Mouse (Mus musculus) embryonic facial prominence, embryonic 11.5 days (tissue): Measurements from ENCODE around the gene Fxyd6. TPM values are rescaled to one million over a fixed set of nuclear protein-coding genes. Genes with fewer than 3 reads are reported as not detected.

Experiments
- ATAC-seq: fragments of 200-750 bp; cut with Nextera tagmentation; replicated peaks from 2 replicates; pipeline ENCODE4 v1.8.0; 2017; ENCODE audit warnings: low read depth; ENCODE audit not compliant: insufficient number of reproducible peaks, low FRiP score, low TSS enrichment
- DNase-seq: peaks from one replicate; pipeline ENCODE4 v3.0.0-alpha.2; 2015; ENCODE audit warnings: low spot score
- H3K27ac ChIP-seq: fragments of 300-500 bp; sonication (generic); replicated peaks from 2 replicates; pipeline ENCODE4 v1.5.1; 2014; ENCODE audit warnings: mild to moderate bottlenecking, low read depth, low read length, control low read depth
- H3K27me3 ChIP-seq: fragments of 300-500 bp; sonication (generic); 2 replicates; pipeline ENCODE4 v1.6.1; 2014; ENCODE audit warnings: mild to moderate bottlenecking, low read length, moderate library complexity, mixed read lengths; ENCODE audit not compliant: control insufficient read depth, insufficient read depth
- H3K36me3 ChIP-seq: fragments of 300-500 bp; sonication (generic); replicated peaks from 2 replicates; pipeline ENCODE4 v1.6.1; 2014; ENCODE audit warnings: low read depth, mild to moderate bottlenecking, low read length, moderate library complexity, mixed read lengths; ENCODE audit not compliant: control insufficient read depth, insufficient read depth
- H3K4me1 ChIP-seq: fragments of 300-500 bp; sonication (generic); 2 replicates; pipeline ENCODE4 v1.6.1; 2014; ENCODE audit warnings: low read length, mixed read lengths; ENCODE audit not compliant: control insufficient read depth, insufficient read depth
- H3K4me2 ChIP-seq: fragments of 300-500 bp; sonication (generic); 2 replicates; pipeline ENCODE4 v1.6.1; 2014; ENCODE audit warnings: low read depth, mild to moderate bottlenecking, control low read depth, low read length, moderate library complexity
- H3K4me3 ChIP-seq: fragments of 300-500 bp; sonication (generic); 2 replicates; pipeline ENCODE4 v1.5.1; 2014; ENCODE audit warnings: low read depth, low read length, control low read depth
- H3K9ac ChIP-seq: fragments of 300-500 bp; sonication (generic); replicated peaks from 2 replicates; pipeline ENCODE4 v1.6.1; 2014; ENCODE audit warnings: mild to moderate bottlenecking, control low read depth, low read length
- H3K9me3 ChIP-seq: fragments of 300-500 bp; sonication (generic); replicated peaks from 2 replicates; pipeline ENCODE4 v1.6.1; 2016; ENCODE audit warnings: mild to moderate bottlenecking, low read length, inconsistent platforms, mixed read lengths; ENCODE audit not compliant: control insufficient read depth
- WGBS: fragments of 180-500 bp; shearing (Covaris S2); extraction: QIAGEN DNeasy Blood & Tissue Kit; methylation state at CpG from one replicate; pipeline ENCODE4 v1.1.7; 2014; 5-methylcytosine and 5-hydroxymethylcytosine counted together
- polyA plus RNA-seq: library from polyadenylated mRNA; unstranded; fragments of >200 nt; fragmentation: Nextera tagmentation; extraction: Ambion mirVana; gene quantifications from 2 replicates; pipeline ENCODE4 v1.2.1, GENCODE M21; 2014

Gene Fxyd6
- polyA plus RNA-seq, 1 experiment from 2014 or later, result 83.0 TPM

DNA sequence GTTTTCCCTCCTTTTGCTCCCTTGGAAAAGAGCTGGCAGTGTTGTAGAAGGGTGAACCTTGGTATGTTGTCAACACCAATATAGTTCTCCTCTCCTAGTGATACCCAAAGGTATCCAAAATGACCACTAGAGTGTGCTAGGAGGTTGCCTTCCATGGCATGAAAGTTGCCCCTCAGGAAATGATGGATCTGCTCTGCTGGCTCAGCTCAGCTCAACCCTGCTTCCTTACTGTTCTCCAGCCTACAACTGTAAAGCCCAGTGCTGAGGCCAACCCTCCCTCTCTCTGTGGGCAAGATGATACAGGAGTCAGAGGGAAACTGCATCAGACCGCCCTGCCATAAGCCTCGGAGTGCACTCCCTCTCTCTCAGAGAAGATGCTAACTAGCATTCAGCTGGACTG is 24.5 kb upstream of the Fxyd6 start:
- H3K36me3 ChIP-seq, result no peaks in the 10 kb centered on the region
- DNase-seq (peak; percentile 51), ATAC-seq (no peak)
- WGBS, result 62% methylated on average over 2 of the region's 2 CpGs
- no peak overlapping the region for H3K4me3 ChIP-seq
- H3K9me3 ChIP-seq, result no peaks in the 10 kb centered on the region
- H3K4me2 ChIP-seq, result no peak overlapping the region
- no peak overlapping the region for H3K27ac ChIP-seq
- H3K27me3 ChIP-seq, result no peaks in the 10 kb centered on the region
- H3K9ac ChIP-seq, result no peak overlapping the region
- no peaks in the 10 kb centered on the region for H3K4me1 ChIP-seq

DNA sequence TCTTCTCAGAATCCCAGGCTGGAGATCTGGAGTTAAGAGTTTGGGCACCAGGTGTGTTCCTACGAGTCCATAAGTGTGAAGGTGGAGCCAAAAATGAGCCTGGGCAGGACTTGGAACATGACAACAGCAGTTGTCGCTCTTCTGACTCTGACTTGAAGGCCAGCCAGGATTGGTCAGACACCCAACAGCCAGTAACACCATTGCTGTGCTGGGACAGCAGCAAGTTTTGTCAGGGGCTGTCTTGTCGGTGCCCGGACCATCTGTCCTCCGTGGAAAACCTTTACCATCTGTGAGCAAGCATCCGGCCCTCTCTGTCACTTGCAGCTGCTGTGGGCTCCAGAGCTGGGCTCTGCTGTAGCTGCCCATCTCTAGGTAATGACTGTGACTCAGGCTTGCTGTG is 23.7 kb upstream of the Fxyd6 start:
- Histone ChIP-seq H3K27ac (no peak overlapping the region), H3K4me1 (no peaks in the 10 kb centered on the region), H3K4me2 (no peak overlapping the region), H3K9ac (no peak overlapping the region), H3K9me3 (no peaks in the 10 kb centered on the region), H3K4me3 (no peak overlapping the region), H3K27me3 (no peaks in the 10 kb centered on the region), H3K36me3 (no peaks in the 10 kb centered on the region)
- DNase-seq, result no peak
- ATAC-seq, result no peak
- 78% methylated on average over 6 of the region's 6 CpGs for WGBS

DNA sequence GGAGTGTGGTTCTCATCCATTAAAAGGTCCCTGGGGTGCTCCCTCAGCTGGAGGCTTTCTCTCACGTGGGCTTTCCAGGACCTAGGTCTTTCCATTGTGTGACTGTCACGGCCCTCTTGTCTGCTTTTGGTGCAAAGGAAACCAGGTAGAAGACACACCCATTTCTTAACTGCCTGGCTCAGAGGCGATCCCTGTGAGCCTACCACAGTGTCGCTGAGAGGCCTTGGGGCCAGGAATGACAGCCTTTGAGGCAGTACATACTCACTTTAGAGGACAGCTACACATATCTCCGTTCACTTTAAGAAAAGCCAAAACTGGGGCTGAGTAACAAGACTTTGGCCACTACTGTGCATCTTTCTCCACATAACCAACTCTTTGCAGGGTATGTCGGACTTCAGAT is 21.4 kb upstream of the Fxyd6 start:
- ATAC-seq (no peak), DNase-seq (no peak)
- Histone ChIP-seq H3K27me3 (no peaks in the 10 kb centered on the region), H3K4me3 (no peak overlapping the region), H3K4me1 (no peaks in the 10 kb centered on the region), H3K9me3 (no peaks in the 10 kb centered on the region), H3K9ac (no peak overlapping the region), H3K36me3 (no peaks in the 10 kb centered on the region), H3K27ac (no peak overlapping the region), H3K4me2 (no peak overlapping the region)
- WGBS, result 84% methylated on average over 6 of the region's 6 CpGs

DNA sequence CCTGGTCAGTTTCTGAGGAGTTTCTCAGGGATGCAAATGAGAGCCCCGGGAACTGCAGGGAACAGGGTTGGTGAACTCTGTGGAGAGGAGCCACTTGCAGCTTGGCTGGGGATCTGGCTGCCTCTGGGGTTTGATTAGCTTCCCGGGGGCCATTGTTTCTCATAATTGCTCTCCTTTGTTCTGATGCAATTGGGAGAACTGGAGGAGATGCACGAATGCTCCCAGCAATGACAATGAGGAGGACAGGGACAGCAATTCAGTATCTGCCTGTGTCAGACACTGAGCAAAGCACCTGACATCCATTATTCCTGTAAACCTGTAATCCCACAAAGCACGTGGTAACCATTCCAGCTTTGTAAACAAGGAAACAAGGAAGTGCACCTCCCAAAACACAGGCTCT is 20.8 kb upstream of the Fxyd6 start:
- Histone ChIP-seq H3K4me2 (no peak overlapping the region), H3K4me1 (no peaks in the 10 kb centered on the region), H3K4me3 (no peak overlapping the region), H3K36me3 (no peaks in the 10 kb centered on the region), H3K27ac (no peak overlapping the region), H3K9me3 (no peaks in the 10 kb centered on the region), H3K27me3 (no peaks in the 10 kb centered on the region), H3K9ac (no peak overlapping the region)
- DNase-seq, result no peak
- no peak for ATAC-seq
- WGBS, result 24% methylated on average over 4 of the region's 4 CpGs

DNA sequence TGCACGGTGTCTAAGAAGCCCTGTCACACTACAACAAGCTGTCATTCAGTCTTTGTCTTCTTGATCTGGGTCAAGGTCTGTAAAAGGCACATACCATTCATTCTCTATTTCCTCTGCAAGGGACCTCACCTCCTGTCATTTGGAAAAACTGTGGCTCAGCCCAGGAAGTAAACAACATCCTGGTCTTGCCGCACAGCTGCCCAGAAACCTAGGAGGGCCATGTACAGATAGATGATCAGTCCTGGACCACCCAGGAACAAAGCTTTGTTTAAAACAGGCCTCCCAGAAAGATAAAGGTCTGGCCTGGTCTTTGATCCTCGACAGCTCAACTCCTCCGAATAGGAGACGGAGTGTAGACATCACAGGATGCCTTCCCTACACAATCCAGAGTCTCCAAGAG is 20.1 kb upstream of the Fxyd6 start:
- Histone ChIP-seq H3K4me1 (no peaks in the 10 kb centered on the region), H3K27me3 (no peaks in the 10 kb centered on the region), H3K27ac (no peak overlapping the region), H3K4me2 (no peak overlapping the region), H3K4me3 (no peak overlapping the region), H3K9ac (no peak overlapping the region), H3K36me3 (no peaks in the 10 kb centered on the region), H3K9me3 (no peaks in the 10 kb centered on the region)
- ATAC-seq, result no peak
- 47% methylated on average over 5 of the region's 5 CpGs for WGBS
- no peak for DNase-seq

DNA sequence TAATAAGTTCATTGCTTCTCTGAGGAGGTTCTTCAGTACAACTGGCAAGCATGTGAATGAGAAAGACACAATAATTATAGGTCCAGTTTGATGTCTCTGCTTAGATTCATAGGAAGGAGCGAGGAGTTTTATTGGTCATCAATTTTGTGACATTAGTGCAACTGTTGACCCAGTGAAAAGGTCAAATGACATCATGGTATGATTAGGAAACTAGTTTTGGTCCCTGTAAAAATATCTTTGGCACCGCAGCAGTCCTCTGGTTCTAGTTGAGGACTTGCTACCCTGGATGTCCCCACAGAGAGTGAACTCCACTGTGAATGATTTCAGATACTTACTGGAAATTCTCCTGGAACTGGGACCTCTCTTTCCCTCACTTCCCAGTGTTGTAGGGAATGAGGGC is 14.8 kb upstream of the Fxyd6 start:
- 71% methylated on average over 2 of the region's 2 CpGs for WGBS
- no peak for ATAC-seq
- Histone ChIP-seq H3K27ac (no peak overlapping the region), H3K4me3 (no peak overlapping the region), H3K27me3 (no peaks in the 10 kb centered on the region), H3K9me3 (no peaks in the 10 kb centered on the region), H3K4me1 (no peaks in the 10 kb centered on the region), H3K36me3 (no peaks in the 10 kb centered on the region), H3K9ac (no peak overlapping the region), H3K4me2 (no peak overlapping the region)
- no peak for DNase-seq

DNA sequence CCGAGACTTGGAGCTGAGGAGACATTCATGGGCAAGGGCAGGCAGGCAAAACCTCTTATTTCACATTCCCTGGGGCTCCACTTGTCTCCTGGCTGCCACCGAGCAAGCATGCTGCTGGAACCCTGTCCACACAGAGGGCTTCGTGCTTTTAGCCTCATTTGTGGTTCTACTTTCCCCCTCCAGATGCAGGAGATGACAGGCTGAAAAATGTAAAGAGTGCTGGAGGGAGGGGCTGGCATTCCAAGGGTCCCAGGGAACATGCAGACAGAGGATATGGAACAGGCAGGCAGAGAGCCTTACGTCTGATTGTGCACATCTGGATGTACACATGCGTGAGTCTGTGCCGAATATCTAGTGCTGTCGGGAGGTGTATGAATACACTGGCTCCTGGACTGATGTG is 11.6 kb upstream of the Fxyd6 start:
- no peak overlapping the region for H3K4me3 ChIP-seq
- no peak overlapping the region for H3K27ac ChIP-seq
- no peak overlapping the region for H3K9ac ChIP-seq
- 62% methylated on average over 7 of the region's 7 CpGs for WGBS
- H3K9me3 ChIP-seq, result no peaks in the 10 kb centered on the region
- H3K36me3 ChIP-seq, result no peaks in the 10 kb centered on the region
- H3K4me2 ChIP-seq, result no peak overlapping the region
- ATAC-seq, result no peak
- no peaks in the 10 kb centered on the region for H3K27me3 ChIP-seq
- no peak for DNase-seq
- no peaks in the 10 kb centered on the region for H3K4me1 ChIP-seq

DNA sequence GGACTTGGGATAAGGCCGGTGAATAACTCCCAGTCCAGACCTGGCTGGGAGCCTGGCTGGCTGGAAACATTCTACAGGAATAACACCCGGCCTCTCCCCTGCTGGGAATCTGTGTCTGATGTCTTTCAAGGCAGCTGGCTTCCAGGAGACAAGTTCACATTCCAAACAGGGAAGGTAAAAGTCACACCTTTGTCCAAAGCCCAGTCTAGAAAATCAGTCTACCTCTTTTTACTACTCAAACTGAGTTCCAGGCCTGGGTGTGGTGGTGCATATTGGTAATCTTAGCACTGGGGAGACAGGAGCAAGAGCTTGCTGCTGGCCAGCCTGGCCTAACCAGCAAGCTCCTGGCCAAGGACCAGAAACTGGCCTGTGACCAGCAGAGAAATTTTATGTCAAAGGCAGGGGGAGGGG is 7.9 kb upstream of the Fxyd6 start:
- ATAC-seq (no peak), DNase-seq (no peak)
- no peaks in the 10 kb centered on the region for H3K36me3 ChIP-seq
- H3K4me1 ChIP-seq, result no peaks in the 10 kb centered on the region
- no peak overlapping the region for H3K4me2 ChIP-seq
- H3K27me3 ChIP-seq, result no peaks in the 10 kb centered on the region
- no peaks in the 10 kb centered on the region for H3K9me3 ChIP-seq
- 47% methylated on average over 2 of the region's 2 CpGs for WGBS
- H3K4me3 ChIP-seq, result no peak overlapping the region
- H3K27ac ChIP-seq, result no peak overlapping the region
- H3K9ac ChIP-seq, result no peak overlapping the region
